Mouse (Mus musculus): ENCODE results near the gene Ddx20. TPM values are rescaled to one million over a fixed set of nuclear protein-coding genes. Genes with fewer than 3 reads are reported as not detected.
A peak's percentile ranks its signal among the peaks of the same experiment; 100 is the strongest.

Gene Ddx20
- polyA plus RNA-seq, 1 experiment from 2014 or later: 39.2 TPM

- H3K4me3 ChIP-seq (replicated peaks): no peak overlapping the region
- H3K9me3 ChIP-seq: no peaks in the 10 kb centered on the region
- H3K4me1 ChIP-seq (replicated peaks): no peaks in the 10 kb centered on the region
- H3K27ac ChIP-seq: no peak overlapping the region
- ATAC-seq: no peak
- WGBS: 91% methylated on average over 2 of the region's 2 CpGs
- H3K9ac ChIP-seq: no peak overlapping the region
- no peaks in the 10 kb centered on the region for H3K27me3 ChIP-seq (replicated peaks)
- H3K36me3 ChIP-seq: peaks cover 3% of the 10 kb centered on the region; the same call in 1 of the 2 replicates
- no peak overlapping the region; the same call in 1 of the 2 replicates for H3K4me2 ChIP-seq (replicated peaks)
These were observed 1.2 kb upstream of the Ddx20 start for GRCm38 (mm10) chr3:105688536-105688935.

GRCm38 (mm10) chr3:105686394-105687323 is 715 bp downstream of the Ddx20 start:
- H3K9ac ChIP-seq: peak overlapping the region; percentile 95
- WGBS: 7% methylated on average over 60 of the region's 60 CpGs
- H3K4me1 ChIP-seq (replicated peaks): no peaks in the 10 kb centered on the region
- peak overlapping the region; percentile 63 for H3K4me2 ChIP-seq (replicated peaks)
- no peaks in the 10 kb centered on the region for H3K9me3 ChIP-seq
- peaks cover 7% of the 10 kb centered on the region for H3K36me3 ChIP-seq
- H3K4me3 ChIP-seq (replicated peaks): peak overlapping the region; percentile 94
- peak overlapping the region; percentile 70 for H3K27ac ChIP-seq
- peak; percentile 76 for ATAC-seq
- H3K27me3 ChIP-seq (replicated peaks): no peaks in the 10 kb centered on the region

DNA sequence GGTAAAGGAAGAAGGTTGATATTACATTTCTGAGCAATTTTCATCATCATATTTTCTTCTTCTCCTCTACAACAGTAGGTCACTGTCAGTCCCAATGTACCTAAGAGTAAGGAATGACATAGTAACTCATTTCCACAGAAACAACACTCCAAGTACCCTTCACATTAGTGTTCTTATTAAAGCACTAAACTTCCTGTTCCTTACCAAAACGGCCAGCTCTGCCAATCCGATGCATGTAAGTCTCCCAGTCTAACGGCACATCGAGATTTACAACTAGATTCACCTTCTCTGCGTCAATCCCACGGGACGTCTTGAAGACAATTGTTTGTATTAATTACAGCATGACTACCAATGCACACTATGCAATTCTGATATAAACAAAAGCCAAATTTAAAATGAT is 7.0 kb downstream of the Ddx20 start:
- Histone ChIP-seq H3K4me1 (replicated peaks) (no peaks in the 10 kb centered on the region), H3K9ac (no peak overlapping the region), H3K4me3 (replicated peaks) (no peak overlapping the region), H3K27me3 (replicated peaks) (no peaks in the 10 kb centered on the region), H3K4me2 (replicated peaks) (no peak overlapping the region), H3K36me3 (peaks cover 23% of the 10 kb centered on the region), H3K27ac (no peak overlapping the region), H3K9me3 (no peaks in the 10 kb centered on the region)
- ATAC-seq: no peak
- whole genome bisulfite sequencing: 94% methylated on average over 7 of the region's 7 CpGs

GRCm38 (mm10) chr3:105675932-105676331 is 11.4 kb downstream of the Ddx20 start:
- H3K27ac ChIP-seq: no peak overlapping the region
- peaks cover 13% of the 10 kb centered on the region for H3K36me3 ChIP-seq
- H3K27me3 ChIP-seq (replicated peaks): no peaks in the 10 kb centered on the region
- H3K9me3 ChIP-seq: no peaks in the 10 kb centered on the region
- no peaks in the 10 kb centered on the region for H3K4me1 ChIP-seq (replicated peaks)
- WGBS: 54% methylated on average over 2 of the region's 2 CpGs
- no peak for ATAC-seq
- H3K9ac ChIP-seq: no peak overlapping the region
- H3K4me2 ChIP-seq (replicated peaks): no peak overlapping the region
- H3K4me3 ChIP-seq (replicated peaks): no peak overlapping the region

DNA sequence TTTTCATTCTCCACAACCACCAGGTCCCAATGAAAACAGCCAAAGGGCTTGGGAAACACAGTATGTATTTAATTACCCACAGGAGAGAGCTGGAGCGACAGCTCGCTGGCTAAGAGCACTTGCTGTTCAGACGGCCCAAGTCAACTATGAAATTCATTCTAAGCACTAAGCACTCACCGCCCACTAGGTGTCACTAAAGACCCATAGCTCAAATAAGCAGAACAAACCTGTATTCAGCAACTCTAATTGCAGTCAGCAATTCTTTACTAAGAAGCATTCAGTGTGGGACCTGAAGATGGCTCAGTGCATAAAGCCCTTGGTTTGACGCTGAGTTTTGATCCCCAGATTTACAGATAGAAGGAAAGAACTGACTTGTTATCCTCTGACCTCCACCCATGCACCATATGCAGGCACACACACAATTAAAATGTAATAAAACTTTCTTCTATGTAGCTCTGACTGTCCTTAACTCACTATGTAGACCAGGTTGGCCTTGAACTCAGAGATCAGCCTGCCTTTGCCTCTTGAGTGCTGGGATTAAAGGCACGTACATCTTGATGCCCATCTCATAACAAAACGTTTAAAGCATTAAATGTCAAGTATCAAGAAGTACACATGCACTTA is 12.7 kb downstream of the Ddx20 start:
- 18% methylated on average over 7 of the region's 7 CpGs for WGBS
- no peak overlapping the region for H3K4me2 ChIP-seq (replicated peaks)
- H3K4me3 ChIP-seq (replicated peaks): no peak overlapping the region
- H3K27me3 ChIP-seq (replicated peaks): no peaks in the 10 kb centered on the region
- H3K27ac ChIP-seq: no peak overlapping the region
- H3K9ac ChIP-seq: no peak overlapping the region
- H3K36me3 ChIP-seq: peaks cover 13% of the 10 kb centered on the region
- H3K4me1 ChIP-seq (replicated peaks): no peaks in the 10 kb centered on the region
- peak; percentile 77 for ATAC-seq
- H3K9me3 ChIP-seq: no peaks in the 10 kb centered on the region

DNA sequence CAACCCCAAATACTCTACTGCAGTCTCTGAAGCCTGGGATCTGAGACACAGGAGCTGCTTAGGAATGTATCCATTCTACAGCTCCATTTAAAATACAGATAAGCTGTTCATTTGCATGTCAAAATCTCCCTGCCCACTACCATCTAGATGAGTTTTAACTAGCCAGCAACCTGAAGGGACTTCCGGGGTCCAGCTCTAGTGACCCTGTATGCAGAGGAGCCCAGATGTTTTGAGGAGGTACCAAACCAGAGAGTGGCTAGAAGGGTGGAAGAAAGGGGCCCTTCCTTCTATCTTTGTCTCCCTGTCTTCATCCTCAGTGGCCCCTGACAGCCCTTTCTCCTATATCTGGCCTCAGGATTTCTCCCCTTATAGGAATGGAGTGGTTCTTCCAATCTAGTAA is 16.6 kb downstream of the Ddx20 start:
- Histone ChIP-seq H3K4me1 (replicated peaks) (no peaks in the 10 kb centered on the region), H3K27me3 (replicated peaks) (no peaks in the 10 kb centered on the region), H3K4me3 (replicated peaks) (no peak overlapping the region), H3K9me3 (no peaks in the 10 kb centered on the region), H3K4me2 (replicated peaks) (no peak overlapping the region), H3K9ac (no peak overlapping the region), H3K27ac (no peak overlapping the region), H3K36me3 (no peaks in the 10 kb centered on the region)
- ATAC-seq: no peak
- 88% methylated on average over 1 of the region's 1 CpGs for WGBS

DNA sequence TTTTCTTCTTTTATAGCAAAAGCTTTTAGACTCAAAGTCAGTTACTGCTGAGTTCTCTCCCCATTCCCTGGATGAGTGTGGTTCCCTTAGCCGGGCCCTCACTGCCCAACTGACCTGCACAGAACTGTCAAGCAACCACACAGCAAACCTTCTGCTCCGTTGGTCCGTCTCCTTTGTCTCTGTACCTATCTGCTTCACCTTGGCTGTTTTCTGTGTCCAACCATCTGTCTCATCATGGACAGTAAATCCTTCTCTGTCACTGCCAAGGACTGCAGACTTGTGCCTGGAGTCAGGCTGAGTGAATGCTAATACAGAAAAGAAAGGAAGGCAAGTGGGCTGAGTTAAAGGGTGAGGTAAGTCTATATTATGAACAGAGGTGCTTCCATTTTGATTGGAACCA is 17.6 kb downstream of the Ddx20 start:
- H3K4me2 ChIP-seq (replicated peaks): no peak overlapping the region
- H3K4me1 ChIP-seq (replicated peaks): no peaks in the 10 kb centered on the region
- no peaks in the 10 kb centered on the region for H3K9me3 ChIP-seq
- no peaks in the 10 kb centered on the region for H3K36me3 ChIP-seq
- H3K9ac ChIP-seq: no peak overlapping the region
- no peak overlapping the region for H3K27ac ChIP-seq
- WGBS: 84% methylated on average over 3 of the region's 3 CpGs
- no peak overlapping the region for H3K4me3 ChIP-seq (replicated peaks)
- no peaks in the 10 kb centered on the region for H3K27me3 ChIP-seq (replicated peaks)
- no peak for ATAC-seq

DNA sequence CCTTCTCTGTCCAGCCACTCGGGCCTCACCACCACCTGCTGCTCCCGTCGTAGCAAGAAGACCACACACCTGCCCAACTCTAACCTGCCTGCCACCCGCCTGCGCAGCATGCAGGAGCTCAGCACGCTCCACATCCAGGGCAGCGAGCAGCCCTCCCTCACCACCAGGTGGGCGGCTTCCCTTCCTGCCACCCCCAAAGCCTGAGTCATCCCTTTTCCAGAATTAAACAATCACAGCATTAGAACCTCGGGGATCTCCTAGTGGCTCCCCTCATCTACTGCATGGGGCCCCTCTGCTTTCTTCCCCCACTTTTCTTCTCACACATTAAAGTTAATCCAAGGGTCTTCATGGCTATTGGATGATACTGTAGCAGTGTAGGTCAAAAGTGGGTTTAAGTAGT is 19.2 kb downstream of the Ddx20 start:
- Histone ChIP-seq H3K9me3 (no peaks in the 10 kb centered on the region), H3K4me1 (replicated peaks) (no peaks in the 10 kb centered on the region), H3K36me3 (no peaks in the 10 kb centered on the region), H3K27ac (no peak overlapping the region), H3K4me3 (replicated peaks) (no peak overlapping the region), H3K9ac (no peak overlapping the region), H3K4me2 (replicated peaks) (no peak overlapping the region), H3K27me3 (replicated peaks) (no peaks in the 10 kb centered on the region)
- ATAC-seq: no peak
- WGBS: 37% methylated on average over 9 of the region's 9 CpGs

- 66% methylated on average over 4 of the region's 4 CpGs for WGBS
- no peak for ATAC-seq
- Histone ChIP-seq H3K27ac (no peak overlapping the region), H3K36me3 (no peaks in the 10 kb centered on the region), H3K4me3 (replicated peaks) (no peak overlapping the region), H3K9ac (no peak overlapping the region), H3K9me3 (no peaks in the 10 kb centered on the region), H3K27me3 (replicated peaks) (no peaks in the 10 kb centered on the region), H3K4me2 (replicated peaks) (no peak overlapping the region), H3K4me1 (replicated peaks) (no peaks in the 10 kb centered on the region)
These were observed 20.3 kb downstream of the Ddx20 start for GRCm38 (mm10) chr3:105666996-105667523.

DNA sequence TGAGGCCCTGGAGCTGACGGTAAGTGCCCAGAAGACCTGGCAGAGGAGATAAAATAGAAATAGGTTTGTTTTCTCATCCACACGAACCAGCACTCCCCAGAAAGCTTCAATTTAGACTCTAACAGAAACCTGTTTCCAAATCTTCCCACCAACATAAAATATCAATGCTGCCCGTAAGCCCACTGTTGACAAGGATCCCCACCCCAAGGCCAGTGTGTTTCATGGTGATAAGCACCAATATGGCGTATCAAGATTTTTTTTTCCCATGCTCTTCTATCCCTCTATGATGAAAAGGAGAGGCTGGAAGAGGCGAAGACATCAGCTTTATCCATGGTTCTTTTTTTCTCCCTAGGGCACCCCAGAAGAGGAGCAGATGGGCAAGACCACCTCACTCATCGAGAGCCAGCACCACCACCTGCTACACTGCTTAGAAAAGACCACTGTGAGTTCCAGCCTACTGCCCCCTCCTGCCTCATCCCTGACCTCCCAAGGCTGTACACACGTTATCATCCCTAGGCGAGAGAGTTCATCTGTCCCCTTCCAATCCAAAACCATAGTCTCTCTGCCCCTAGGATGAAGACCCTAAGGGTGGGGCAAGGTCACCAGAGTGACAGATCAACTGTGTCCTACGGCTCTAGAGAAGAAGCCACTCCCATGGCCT is 22.1 kb downstream of the Ddx20 start:
- no peak overlapping the region for H3K27ac ChIP-seq
- 78% methylated on average over 9 of the region's 9 CpGs for WGBS
- no peaks in the 10 kb centered on the region for H3K9me3 ChIP-seq

GRCm38 (mm10) chr3:105663043-105663442 is 24.3 kb downstream of the Ddx20 start:
- H3K9me3 ChIP-seq: no peaks in the 10 kb centered on the region
- no peak overlapping the region for H3K4me3 ChIP-seq (replicated peaks)
- no peaks in the 10 kb centered on the region for H3K36me3 ChIP-seq
- WGBS: 42% methylated on average over 8 of the region's 8 CpGs
- no peaks in the 10 kb centered on the region for H3K4me1 ChIP-seq (replicated peaks)
- no peak overlapping the region for H3K9ac ChIP-seq
- ATAC-seq: peak; percentile 17; the same call in 1 of the 2 replicates
- no peaks in the 10 kb centered on the region for H3K27me3 ChIP-seq (replicated peaks)
- no peak overlapping the region for H3K27ac ChIP-seq
- no peak overlapping the region for H3K4me2 ChIP-seq (replicated peaks)

More for the DNA sequence above, 22.1 kb downstream of the Ddx20 start:
- Histone ChIP-seq H3K9ac (no peak overlapping the region), H3K4me1 (replicated peaks) (no peaks in the 10 kb centered on the region), H3K4me3 (replicated peaks) (no peak overlapping the region), H3K27me3 (replicated peaks) (no peaks in the 10 kb centered on the region), H3K4me2 (replicated peaks) (no peak overlapping the region), H3K36me3 (no peaks in the 10 kb centered on the region)
- ATAC-seq: no peak

DNA sequence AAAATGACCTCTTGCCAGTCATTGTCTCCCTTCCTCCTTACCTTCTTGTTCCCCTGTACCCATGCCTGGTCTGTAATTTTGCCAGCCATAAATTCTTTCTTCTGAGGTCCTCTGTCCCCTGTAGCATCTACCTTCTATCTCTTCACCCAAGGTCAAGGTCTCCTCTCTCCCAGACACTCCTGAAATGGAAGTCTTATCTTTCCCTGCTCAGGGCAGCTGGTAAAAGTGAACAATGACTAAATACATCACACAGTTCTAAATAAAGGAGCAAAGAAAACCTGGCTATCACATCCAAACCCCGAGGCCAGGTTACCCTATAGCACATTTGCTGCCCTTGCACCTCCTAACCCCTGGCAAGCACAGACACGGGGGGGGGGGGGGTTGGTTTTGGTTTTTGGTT is 26.8 kb downstream of the Ddx20 start:
- no peaks in the 10 kb centered on the region for H3K27me3 ChIP-seq (replicated peaks)
- H3K4me1 ChIP-seq (replicated peaks): no peaks in the 10 kb centered on the region
- H3K4me3 ChIP-seq (replicated peaks): no peak overlapping the region
- no peaks in the 10 kb centered on the region for H3K9me3 ChIP-seq
- H3K9ac ChIP-seq: no peak overlapping the region
- no peaks in the 10 kb centered on the region for H3K36me3 ChIP-seq
- H3K27ac ChIP-seq: no peak overlapping the region
- no peak overlapping the region for H3K4me2 ChIP-seq (replicated peaks)
- ATAC-seq: no peak
- WGBS: 46% methylated on average over 2 of the region's 2 CpGs
